Mouse (Mus musculus) erythroblast, embryonic 14.5 days (primary cell): ENCODE measurements around the gene Fgf10.

Experiments used
- GATA1 ChIP-seq: IDR thresholded peaks from 2 replicates; pipeline ENCODE4 v1.6.1; 2012; ENCODE audit warnings: low read length, inconsistent platforms, mixed read lengths
- TAL1 ChIP-seq: IDR thresholded peaks from 3 replicates; pipeline ENCODE4 v1.6.1; 2012; ENCODE audit warnings: low read length, inconsistent platforms, mixed read lengths

DNA sequence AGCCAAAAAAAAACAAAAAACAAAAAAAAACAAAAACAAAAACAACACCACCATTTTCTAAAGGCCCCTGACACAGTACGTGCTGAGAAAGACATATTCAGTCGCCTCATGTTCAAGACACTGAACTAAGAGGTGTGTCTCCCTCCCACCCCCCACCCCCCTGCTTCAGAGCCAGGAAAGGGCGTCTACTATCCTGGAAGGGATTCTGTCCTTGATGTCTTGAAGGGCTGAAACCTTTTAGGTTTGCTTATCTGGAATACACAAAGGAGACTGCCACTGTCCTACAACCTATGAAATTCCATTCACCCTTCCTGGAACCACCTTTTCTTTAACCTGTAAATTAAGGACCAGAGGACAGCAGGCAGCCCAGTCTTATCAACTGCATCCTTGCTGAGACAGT lies 36.1 kb downstream of the Fgf10 start:
- TF ChIP-seq GATA1 = no peak
- no peak for TF ChIP-seq TAL1
